Mouse (Mus musculus) intestine, postnatal 0 days (tissue): ENCODE results near the gene Arfgap2. TPM values are rescaled to one million over a fixed set of nuclear protein-coding genes. Genes with fewer than 3 reads are reported as not detected.

Experiments used
- ATAC-seq: fragments of 200-750 bp; cut with Nextera tagmentation; 2 replicates; pipeline ENCODE4 v1.8.0; 2017; ENCODE audit warnings: mild to moderate bottlenecking, moderate TSS enrichment, moderate library complexity
- H3K27ac ChIP-seq: fragments of 300-500 bp; sonication (generic); 2 replicates; pipeline ENCODE4 v1.5.1; 2014; ENCODE audit warnings: mild to moderate bottlenecking, low read depth, low read length, moderate library complexity
- H3K27me3 ChIP-seq: fragments of 300-500 bp; sonication (generic); replicated peaks from 2 replicates; pipeline ENCODE4 v1.6.1; 2014; ENCODE audit warnings: low read length, mixed read lengths; ENCODE audit not compliant: control insufficient read depth, insufficient read depth
- H3K36me3 ChIP-seq: fragments of 300-500 bp; sonication (generic); 2 replicates; pipeline ENCODE4 v1.6.1; 2014; ENCODE audit warnings: mild to moderate bottlenecking, moderate library complexity; ENCODE audit not compliant: control insufficient read depth, insufficient read depth
- H3K4me1 ChIP-seq: fragments of 300-500 bp; sonication (generic); replicated peaks from 2 replicates; pipeline ENCODE4 v1.6.1; 2014; ENCODE audit warnings: antibody characterized with exemption, low read length, mixed read lengths; ENCODE audit not compliant: control insufficient read depth, insufficient read depth
- H3K4me2 ChIP-seq: fragments of 300-500 bp; sonication (generic); replicated peaks from 2 replicates; pipeline ENCODE4 v1.6.1; 2014; ENCODE audit warnings: low read depth, mild to moderate bottlenecking, moderate library complexity
- H3K4me3 ChIP-seq: fragments of 300-500 bp; sonication (generic); 2 replicates; pipeline ENCODE4 v1.5.1; 2014; ENCODE audit warnings: low read depth, low read length
- H3K9ac ChIP-seq: fragments of 300-500 bp; sonication (generic); 2 replicates; pipeline ENCODE4 v1.6.1; 2014; ENCODE audit warnings: mild to moderate bottlenecking, low read depth, low read length
- H3K9me3 ChIP-seq: fragments of 300-500 bp; sonication (generic); 2 replicates; pipeline ENCODE4 v1.6.1; 2016; ENCODE audit warnings: mixed run types; ENCODE audit not compliant: control insufficient read depth
- CTCF ChIP-seq: sonication (generic); IDR thresholded peaks from 2 replicates; pipeline ENCODE4 v1.5.1; 2016; ENCODE audit warnings: low read depth, mild to moderate bottlenecking, control low read depth, antibody characterized with exemption, moderate library complexity
- WGBS: fragments of 180-500 bp; shearing (Covaris S2); extraction: QIAGEN DNeasy Blood & Tissue Kit; methylation state at CpG from one replicate; pipeline ENCODE4 v1.1.7; 2014; 5-methylcytosine and 5-hydroxymethylcytosine counted together
- polyA plus RNA-seq: library from polyadenylated mRNA; unstranded; fragments of >200 nt; fragmentation: Nextera tagmentation; extraction: Ambion mirVana; gene quantifications from 2 replicates; pipeline ENCODE4 v1.2.1, GENCODE M21; 2015

The Arfgap2 gene
- polyA plus RNA-seq, 1 experiment from 2014 or later: 37.6 TPM

- Histone ChIP-seq H3K27ac (no peak overlapping the region), H3K27me3 (no peaks in the 10 kb centered on the region), H3K4me3 (no peak overlapping the region), H3K9ac (no peak overlapping the region), H3K4me1 (no peaks in the 10 kb centered on the region), H3K36me3 (no peaks in the 10 kb centered on the region), H3K9me3 (no peaks in the 10 kb centered on the region), H3K4me2 (no peak overlapping the region)
- no peak for TF ChIP-seq CTCF
- WGBS: 21% methylated on average over 5 of the region's 5 CpGs
- no peak for ATAC-seq
Measured at GRCm38 (mm10) chr2:91308680-91309079, 43.9 kb downstream of the Arfgap2 start.

- H3K9me3 ChIP-seq: no peaks in the 10 kb centered on the region
- no peaks in the 10 kb centered on the region for H3K36me3 ChIP-seq
- no peak overlapping the region for H3K9ac ChIP-seq
- no peak for TF ChIP-seq CTCF
- no peaks in the 10 kb centered on the region for H3K27me3 ChIP-seq
- no peak overlapping the region for H3K4me2 ChIP-seq
- no peak overlapping the region for H3K4me3 ChIP-seq
- no peak overlapping the region for H3K27ac ChIP-seq
- no peak for ATAC-seq
- no peaks in the 10 kb centered on the region for H3K4me1 ChIP-seq
- WGBS: 47% methylated on average over 3 of the region's 3 CpGs
Measured at GRCm38 (mm10) chr2:91309546-91309945, 44.8 kb downstream of the Arfgap2 start.

- 54% methylated on average over 10 of the region's 10 CpGs for WGBS
- no peak overlapping the region for H3K4me3 ChIP-seq
- no peak overlapping the region for H3K9ac ChIP-seq
- H3K36me3 ChIP-seq: no peaks in the 10 kb centered on the region
- H3K4me2 ChIP-seq: no peak overlapping the region
- no peak for TF ChIP-seq CTCF
- no peak for ATAC-seq
- no peaks in the 10 kb centered on the region for H3K9me3 ChIP-seq
- no peaks in the 10 kb centered on the region for H3K27me3 ChIP-seq
- no peaks in the 10 kb centered on the region for H3K4me1 ChIP-seq
- no peak overlapping the region for H3K27ac ChIP-seq
Measured at GRCm38 (mm10) chr2:91312578-91313311, 48.0 kb downstream of the Arfgap2 start.

GRCm38 (mm10) chr2:91314184-91314583, 49.4 kb downstream of the Arfgap2 start:
- H3K4me1 ChIP-seq: no peaks in the 10 kb centered on the region
- TF ChIP-seq CTCF: no peak
- H3K4me3 ChIP-seq: no peak overlapping the region
- no peaks in the 10 kb centered on the region for H3K9me3 ChIP-seq
- H3K4me2 ChIP-seq: no peak overlapping the region
- H3K27ac ChIP-seq: no peak overlapping the region
- no peak overlapping the region for H3K9ac ChIP-seq
- H3K27me3 ChIP-seq: no peaks in the 10 kb centered on the region
- WGBS: 79% methylated on average over 7 of the region's 7 CpGs
- no peak for ATAC-seq
- H3K36me3 ChIP-seq: no peaks in the 10 kb centered on the region

GRCm38 (mm10) chr2:91320559-91321529, 56.1 kb downstream of the Arfgap2 start:
- no peak for TF ChIP-seq CTCF
- 41% methylated on average over 10 of the region's 10 CpGs for WGBS
- no peak overlapping the region for H3K9ac ChIP-seq
- no peak overlapping the region for H3K4me3 ChIP-seq
- no peaks in the 10 kb centered on the region for H3K27me3 ChIP-seq
- H3K36me3 ChIP-seq: no peaks in the 10 kb centered on the region
- H3K4me1 ChIP-seq: 0 out of 2 replicates have a peak, but pooled peaks cover 4% of the 10 kb centered on the region
- ATAC-seq: no peak
- no peaks in the 10 kb centered on the region for H3K9me3 ChIP-seq
- H3K4me2 ChIP-seq: no peak overlapping the region
- H3K27ac ChIP-seq: peak overlapping the region; percentile 41

- WGBS: 36% methylated on average over 2 of the region's 2 CpGs
- no peak overlapping the region for H3K4me3 ChIP-seq
- ATAC-seq: peak; percentile 47; the same call in 1 of the 2 replicates
- no peaks in the 10 kb centered on the region for H3K9me3 ChIP-seq
- no peak overlapping the region for H3K9ac ChIP-seq
- H3K36me3 ChIP-seq: no peaks in the 10 kb centered on the region
- TF ChIP-seq CTCF: no peak
- H3K27me3 ChIP-seq: no peaks in the 10 kb centered on the region
- 0 out of 2 replicates have a peak, but pooled peaks cover 4% of the 10 kb centered on the region for H3K4me1 ChIP-seq
- H3K4me2 ChIP-seq: no peak overlapping the region
- peak overlapping the region; percentile 24; the same call in 1 of the 2 replicates for H3K27ac ChIP-seq
Measured at GRCm38 (mm10) chr2:91321923-91322322, 57.1 kb downstream of the Arfgap2 start.
